Mouse (Mus musculus) T-cell, adult 2 months (primary cell): Measurements from ENCODE around the gene Igf2.

ENCODE experiments used
- DNase-seq: peaks from one replicate; pipeline ENCODE4 v3.0.0; 2022; ENCODE audit warnings: low spot score

Gene Igf2

DNA sequence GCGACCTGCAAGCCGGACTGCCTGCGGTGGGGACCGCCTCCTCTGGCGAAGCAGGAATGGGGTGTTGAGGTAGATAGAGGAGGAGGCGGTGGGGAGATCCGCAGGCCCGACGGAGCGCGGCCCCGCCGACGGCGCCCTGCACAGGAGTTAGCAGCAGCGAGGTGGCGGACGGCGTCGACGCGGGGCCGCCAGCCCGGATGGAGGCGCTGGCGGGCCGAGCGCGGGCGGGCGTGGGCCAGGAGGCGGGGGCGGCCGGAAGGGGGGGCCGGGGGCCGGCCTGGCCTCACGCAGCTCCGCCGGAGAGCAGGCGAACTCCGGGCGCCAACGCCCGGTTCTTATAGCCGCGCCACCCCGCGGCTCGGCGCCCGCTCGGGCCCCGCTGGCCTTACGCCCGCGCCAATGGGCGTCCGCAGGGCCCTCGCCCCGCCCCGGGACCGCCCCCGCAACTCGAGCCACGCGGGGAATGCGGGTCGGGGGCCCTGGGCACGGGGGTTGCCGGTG, 7.4 kb downstream of the Igf2 start:
- DNase-seq: no peak

DNA sequence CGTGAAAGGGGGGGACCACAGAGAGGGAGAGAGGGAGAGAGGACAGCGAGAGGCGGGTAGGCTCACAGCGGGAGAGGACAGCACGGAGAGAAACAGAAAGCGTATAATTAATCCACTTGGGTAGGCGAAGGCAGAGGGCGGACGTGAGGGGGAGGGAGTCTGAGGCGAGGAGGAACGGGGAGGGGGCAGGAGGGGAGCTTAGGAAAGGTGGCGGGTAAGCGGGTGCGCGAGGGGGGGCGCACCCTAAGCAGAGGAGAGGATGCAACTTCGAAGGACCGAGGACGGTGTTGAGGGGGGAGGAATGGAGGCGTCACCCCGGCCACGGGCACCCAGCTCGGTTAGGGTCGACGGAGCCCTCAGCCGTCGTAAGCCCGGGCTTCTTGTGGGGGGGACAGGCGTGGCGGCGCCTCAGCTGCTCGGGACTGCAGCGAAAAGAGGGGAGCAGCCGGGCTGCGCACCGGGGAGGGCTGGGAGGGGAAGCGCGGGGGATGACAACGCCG, 7.9 kb downstream of the Igf2 start:
- no peak for DNase-seq

DNA sequence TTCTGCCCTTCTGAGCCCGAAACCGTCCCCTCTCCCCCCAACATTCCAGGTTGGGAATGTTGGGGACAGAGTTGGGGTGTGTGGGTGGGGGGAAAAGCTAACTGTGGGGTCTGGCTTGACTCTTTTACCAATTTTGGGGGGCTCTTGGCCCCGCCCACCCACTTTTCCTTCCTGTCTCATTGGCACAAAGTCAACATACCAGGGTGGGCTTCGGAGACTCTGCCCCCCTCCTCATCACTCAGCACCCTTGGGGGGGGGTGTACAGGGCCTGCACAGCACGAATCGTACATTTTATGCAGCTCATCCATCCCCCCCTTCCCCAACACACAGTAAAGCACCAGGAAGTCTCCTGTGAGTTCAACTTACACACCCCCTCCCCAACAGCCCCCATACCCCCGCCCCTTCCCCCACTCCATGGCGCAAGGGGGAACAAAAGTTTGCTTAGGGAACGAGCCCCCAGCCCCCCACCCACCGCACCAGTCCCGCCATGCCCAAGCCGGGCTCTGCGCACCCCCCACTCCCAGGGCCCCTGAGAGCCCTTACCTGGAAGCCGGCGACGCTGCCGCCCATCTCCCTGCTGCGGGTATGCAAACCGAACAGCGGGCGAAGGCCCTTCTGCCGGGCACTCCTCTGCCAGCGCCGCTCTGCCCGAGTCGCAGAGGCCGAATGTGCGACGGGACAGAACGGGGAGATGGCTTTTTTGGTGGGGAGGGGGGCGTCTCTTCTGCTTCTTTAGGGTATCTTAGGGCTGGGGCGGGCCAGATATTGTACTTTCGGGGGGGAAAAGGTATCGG, 8.6 kb downstream of the Igf2 start:
- no peak for DNase-seq

DNA sequence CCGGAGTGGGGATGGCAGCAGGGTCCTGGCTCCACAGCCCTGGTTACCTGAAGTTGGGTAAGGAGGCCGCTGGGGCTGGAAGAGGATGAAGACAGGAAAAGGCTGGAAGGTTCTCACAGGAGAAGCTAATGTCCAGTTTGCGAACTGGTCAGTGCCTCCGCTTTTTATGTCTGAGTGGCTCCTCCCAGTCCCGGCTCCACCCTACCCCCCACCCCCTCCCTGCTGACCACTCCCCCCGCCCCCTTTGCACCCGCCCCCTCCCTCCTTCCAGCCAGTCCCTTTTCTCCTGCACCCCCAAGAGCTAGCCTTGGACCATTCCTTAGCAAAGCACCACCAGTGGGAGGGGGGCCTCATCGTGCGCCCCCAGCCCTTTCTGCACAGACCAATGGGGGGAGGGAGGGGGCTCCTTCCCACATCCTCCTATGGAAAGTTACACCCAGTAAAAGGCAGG, 9.2 kb downstream of the Igf2 start:
- DNase-seq: no peak

DNA sequence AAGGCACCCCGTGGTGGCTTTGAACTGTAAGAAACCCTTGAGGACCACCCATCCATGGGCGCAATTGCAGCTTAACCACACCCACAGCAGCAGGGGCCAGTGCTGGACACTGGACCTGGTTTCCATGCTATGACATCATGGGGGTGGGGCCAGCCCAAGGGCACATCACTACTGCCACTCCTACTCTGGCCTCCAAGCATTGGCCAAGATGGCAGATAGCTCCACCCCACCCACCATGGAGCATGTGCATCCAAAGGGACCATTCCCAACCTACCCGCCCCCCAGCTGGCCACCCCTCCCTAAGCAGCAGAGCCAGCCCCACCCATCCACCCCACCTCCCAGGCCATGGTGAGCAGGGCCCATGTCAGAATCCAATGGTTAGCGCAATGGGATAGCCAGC, 10.6 kb downstream of the Igf2 start:
- no peak for DNase-seq

DNA sequence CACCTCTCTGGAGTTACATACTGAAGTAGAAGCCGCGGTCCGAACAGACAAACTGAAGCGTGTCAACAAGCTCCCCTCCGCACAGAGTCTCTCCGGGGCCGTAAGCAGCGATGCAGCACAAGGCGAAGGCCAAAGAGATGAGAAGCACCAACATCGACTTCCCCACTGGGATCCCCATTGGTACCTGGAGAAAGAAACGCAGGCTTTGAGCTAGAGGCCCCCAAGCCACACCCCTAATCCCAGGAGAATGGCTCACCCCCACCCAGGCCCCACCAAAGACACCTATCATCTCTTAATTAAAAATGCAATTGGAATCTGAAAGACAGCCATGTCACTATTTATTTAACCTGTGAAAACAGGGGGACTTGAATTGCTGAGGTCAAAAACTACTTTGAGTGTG, 11.0 kb downstream of the Igf2 start:
- no peak for DNase-seq

DNA sequence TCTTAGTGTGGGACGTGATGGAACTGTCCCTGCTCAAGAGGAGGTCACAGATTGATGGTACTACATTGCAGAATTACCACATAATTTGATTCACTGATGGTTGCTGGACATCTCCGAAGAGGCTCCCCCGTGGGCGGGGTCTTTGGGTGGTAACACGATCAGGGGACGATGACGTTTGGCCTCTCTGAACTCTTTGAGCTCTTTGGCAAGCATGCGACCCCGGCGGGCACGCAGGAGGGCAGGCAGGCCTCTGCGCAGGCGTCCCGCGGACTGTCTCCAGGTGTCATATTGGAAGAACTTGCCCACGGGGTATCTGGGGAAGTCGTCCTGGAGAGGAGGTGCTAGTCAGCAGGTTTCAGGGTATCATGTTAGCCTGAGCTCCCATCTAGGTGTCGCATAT, 12.9 kb downstream of the Igf2 start:
- DNase-seq: no peak

DNA sequence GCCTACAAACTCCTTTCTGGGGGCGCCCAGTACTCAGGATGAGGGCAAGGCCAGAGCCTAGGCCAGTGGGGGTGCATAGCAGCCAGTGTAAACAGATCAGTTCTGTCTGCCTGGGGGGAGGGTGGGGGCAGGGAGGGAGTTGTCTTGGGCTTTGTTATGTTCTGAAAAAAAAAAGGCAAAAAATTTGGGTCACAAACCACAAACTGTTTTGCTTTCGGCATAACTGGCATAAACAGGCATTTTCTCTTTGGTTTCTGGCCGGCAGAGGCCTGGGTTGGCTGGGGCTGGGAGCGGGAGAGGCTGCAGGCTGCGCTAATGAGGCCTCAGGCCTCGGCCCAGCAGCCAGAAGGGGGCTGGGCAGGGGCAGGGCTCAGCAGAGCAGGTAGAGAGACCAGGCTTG, 19.9 kb downstream of the Igf2 start:
- no peak for DNase-seq

DNA sequence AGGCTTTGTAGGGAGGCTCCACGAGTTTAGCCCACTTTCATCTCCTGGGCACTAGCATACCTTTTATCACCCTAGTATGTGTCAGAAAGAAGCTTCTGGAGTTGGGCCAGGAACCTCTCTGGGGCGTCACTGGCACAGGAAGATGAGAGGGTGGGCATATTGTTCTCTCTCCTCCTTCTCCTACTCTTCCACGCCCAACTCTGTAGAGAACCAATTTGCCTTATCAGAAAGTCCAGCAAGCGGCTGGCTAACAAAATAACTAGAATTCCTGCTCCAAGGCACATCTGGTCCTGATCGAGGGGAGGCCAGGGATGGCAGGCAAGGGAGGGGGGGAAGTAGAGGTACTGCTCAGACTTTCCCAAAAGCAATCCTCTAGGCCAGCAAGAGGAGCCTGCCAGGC, 21.6 kb downstream of the Igf2 start:
- no peak for DNase-seq

DNA sequence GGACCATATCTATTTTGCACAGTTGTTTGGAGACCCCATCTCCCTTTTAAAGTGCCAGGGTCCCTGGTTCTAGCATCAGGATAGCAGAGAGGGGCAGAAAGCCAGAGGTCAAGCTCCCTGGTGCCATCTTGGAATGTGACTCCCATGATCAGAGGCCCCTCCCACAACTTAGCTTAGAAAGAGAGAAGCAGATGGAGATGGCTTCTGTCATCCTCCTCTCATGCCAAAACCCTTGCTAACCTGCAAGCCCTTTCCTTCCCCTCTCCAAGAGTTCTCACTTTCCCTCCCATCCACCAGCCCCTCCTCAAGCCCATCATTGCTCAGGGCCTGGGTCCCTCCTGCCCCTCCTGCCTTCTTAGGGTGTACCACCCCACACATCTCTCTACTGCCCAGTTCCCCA, 30.4 kb downstream of the Igf2 start:
- DNase-seq: no peak

DNA sequence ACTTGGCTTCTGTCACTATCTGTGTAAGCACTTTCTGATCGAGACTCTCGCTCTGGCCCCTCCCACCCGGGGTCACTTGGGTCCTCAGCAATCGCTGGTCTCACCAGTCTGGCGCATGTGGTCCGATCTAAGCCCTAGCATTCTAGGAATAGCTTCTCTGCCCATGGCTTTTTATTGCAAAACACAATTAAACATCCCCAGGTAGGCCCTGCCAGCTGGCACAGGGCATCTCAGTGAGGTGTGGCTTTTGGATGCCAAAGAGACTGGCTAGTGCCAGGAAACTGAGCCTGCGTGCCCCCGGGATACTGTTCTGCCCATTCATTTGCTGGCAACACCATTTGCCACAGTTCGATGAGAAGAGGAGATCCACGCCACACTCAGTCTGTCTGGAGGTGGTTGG, 35.9 kb downstream of the Igf2 start:
- DNase-seq: no peak

DNA sequence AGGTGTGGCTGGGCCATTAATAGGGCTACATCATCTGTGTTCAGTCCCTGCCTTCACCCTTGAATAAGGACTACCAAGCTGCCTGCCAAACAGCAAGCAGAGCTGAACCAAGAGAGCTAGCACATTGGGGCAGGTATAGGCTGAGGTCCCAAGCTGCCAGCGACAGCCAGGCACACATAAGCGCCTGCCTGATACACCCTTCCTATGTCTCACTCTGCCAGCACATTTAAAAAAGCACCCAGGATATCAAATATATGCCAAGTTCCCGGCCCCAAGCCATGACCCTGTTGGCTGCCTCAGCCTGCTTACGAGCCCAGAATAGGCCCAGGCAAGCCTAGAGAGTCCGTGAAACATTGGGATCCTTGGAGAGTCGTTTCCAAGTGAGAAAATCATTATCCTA, 36.8 kb downstream of the Igf2 start:
- DNase-seq: no peak

DNA sequence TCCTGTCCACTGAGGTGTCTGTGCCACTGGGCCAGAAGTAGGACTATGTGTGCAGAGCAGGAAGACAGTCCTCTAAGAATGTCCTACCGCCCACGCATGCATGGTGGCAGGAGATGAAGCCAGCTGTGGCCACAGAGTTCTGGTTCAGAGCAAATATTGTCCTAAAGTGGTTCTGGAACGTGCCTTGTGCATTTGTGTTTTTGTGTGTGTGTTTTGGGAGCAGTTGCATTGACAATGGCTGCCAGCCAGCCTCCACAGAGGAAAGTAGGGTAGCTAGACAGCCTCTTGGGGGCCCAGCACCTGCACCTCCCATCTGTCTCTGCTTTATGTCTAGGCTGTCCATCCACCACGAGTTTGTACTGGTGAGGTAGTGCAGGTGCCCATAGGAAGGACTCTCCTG, 44.4 kb downstream of the Igf2 start:
- DNase-seq: no peak

DNA sequence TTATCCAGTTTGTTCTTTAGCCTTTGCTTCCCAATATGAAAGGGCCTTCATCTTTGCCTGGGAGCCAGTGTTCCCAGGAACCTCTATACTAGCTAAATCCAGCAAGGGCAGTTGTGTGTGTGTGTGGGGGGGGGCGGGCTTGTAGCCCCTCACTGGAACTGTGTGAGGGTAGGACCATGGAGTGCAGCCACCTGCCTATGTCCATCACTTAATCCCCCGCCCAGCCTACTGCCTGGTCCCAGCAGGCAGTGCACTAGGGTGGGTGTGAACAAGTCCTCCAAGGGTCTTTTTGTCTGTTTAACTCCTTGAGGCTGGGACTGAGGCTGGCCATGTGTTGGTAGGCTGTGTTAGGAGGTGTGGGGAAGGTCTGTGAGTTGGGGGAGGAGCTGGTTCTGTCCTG, 53.5 kb downstream of the Igf2 start:
- no peak for DNase-seq

DNA sequence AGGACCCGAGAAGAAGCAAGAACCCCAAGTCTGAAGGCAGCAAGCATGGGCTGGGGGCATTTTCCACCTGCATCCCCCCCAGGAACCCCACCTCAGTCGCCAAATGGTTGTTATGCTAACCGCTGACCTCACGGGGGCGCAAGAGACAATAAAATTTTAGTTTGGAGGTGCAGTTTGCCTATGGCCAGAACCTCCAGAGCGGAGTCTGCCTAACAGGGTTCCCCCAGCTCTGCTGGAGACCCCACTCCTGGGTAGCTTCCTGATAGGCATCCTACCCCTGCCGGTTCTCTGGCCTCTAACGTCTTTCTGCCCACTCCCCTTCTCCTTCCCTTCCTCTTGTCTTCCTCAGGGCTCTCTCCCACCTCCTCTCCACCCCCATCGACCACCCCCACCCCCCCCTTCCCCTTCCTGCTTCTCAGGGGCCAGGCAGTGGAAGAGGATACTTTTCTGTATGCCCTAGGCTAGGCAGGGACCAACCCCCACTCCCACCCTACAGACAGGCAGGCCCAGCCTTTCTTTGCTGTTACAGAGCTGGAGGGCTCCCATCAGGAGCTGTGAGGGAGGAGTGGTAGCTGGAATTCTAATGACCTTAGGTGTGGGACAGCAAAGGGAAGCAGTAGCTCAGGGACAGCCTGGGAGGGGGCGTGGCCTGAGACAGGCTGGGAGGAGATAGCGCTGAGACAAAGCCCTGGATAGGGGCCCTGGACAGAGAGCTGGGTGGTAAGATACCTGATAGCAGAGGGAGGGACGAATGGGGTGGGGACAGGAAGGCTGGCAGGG, 55.8 kb downstream of the Igf2 start:
- DNase-seq: no peak

DNA sequence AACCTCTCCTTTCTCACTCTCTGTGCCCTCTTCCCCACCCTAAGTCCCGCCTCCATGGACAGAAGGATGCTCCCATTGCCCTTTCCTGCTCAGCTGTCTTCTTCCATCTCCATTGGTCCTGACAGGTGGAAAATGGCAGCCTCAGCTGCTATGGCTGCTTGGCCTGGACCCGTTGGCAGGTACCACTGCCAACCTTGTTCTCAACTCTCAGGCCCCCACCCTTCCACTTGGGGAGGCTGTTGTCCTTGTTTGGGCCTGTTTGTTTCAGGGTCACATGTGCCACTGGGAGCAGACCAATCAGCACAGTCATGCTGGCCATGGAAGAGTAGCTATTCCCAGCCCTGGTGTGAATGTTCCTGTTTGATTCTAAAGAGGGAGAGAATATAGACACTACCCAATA, 65.7 kb downstream of the Igf2 start:
- no peak for DNase-seq
